In the genomic region with DNA sequence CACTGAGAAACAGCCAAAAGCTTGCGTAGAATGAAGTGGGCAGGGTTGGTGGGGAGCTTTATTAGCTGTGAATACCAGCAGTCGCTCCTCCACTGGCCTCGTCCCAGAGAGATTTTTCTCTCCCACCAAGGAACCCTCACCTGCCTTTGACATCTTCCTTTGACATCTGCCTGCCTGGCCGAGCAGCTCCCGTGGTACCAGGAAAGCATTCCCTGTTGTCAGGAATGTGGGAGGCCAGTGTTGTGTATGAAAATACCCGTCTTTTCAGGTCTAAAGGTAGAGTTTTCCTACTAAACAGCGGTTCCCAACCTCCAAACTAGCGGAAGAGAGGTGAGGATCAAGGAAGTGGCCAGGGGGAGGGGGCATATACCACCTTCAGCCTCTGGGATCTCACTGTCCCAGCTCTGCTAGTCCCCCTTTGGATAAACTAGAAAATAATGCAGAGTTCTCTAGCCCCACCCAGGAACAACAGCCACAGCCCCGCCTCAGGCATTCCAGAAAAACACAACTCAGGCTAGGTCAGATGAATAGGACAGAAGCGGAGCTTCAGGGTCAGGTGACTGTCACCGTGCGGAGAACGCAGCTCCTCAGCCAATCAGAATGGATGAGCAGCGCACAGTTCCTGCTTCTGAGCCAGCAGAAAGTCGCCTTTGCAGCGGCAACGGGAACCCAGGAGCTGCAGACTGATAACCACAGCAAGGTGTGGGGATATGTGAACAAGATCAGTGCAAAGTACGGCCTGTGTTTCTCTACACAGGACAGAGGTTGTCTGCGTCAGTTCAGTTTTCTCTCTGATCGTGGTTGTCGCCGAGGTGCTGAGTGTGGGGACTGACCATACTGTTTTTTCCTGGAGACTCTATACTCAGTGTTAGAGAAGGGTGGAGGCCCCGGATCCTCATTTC, we compare ENCODE assay signal across 8 mouse cellular contexts. TPM values are rescaled to one million over a fixed set of nuclear protein-coding genes. Genes with fewer than 3 reads are reported as not detected.
DNase-seq lines count a peak whose midpoint lies in the region; ATAC-seq lines count a peak whose summit lies in the region.

No protein-coding gene starts in this region.

- intact Hi-C loops in gastrocnemius, postnatal 14 days (cut with DNase I; ENCODE audit: low total_unique reads), result no loop called here

- ATAC-seq in inflammation-experienced regulatory T-cells, adult 6 months, result peak; percentile 64

- DNase-seq in adrenal gland, postnatal 10 days, result peak; percentile 82
- DNase-seq in embryo, embryonic 10.5 days (ENCODE audit: low spot score), result peak; percentile 77
- peak; percentile 38 for DNase-seq in gastrocnemius, postnatal 14 days
- peak; percentile 57 to 75 for DNase-seq in left cerebral cortex, adult 8-10 months (ENCODE audit: low spot score in 2 of 2)
- peak; percentile 72 for DNase-seq in lung, postnatal 4 days
- DNase-seq in right cerebral cortex, adult 2 months (ENCODE audit: low spot score in 2 of 2), result peak; percentile 76 to 80
- DNase-seq in urinary bladder, postnatal 25 days (ENCODE audit: low spot score), result peak; percentile 43

RNA-seq across cellular contexts. Expression of a gene that starts 20.0 kb away (rescaled TPM):
- total RNA-seq in adrenal gland, postnatal 10 days (2021), result 10 to 100 TPM; 17.2 to 21.7 TPM
- 1 to 10 TPM; 7.0 to 9.5 TPM for total RNA-seq in gastrocnemius, postnatal 14 days (2021)
- 1 to 10 TPM; 3.3 to 3.9 (median 3.3) TPM for polyA plus RNA-seq in inflammation-experienced regulatory T-cells, adult 6 months (2017; shearing (Covaris generic))
- 10 to 100 TPM; 24.4 to 27.0 (median 25.8) TPM for total RNA-seq in left cerebral cortex, adult 8-10 months (2022)

RNA-seq across cellular contexts. Expression of a gene that starts 32.3 kb away (rescaled TPM):
- 10 to 100 TPM; 20.2 to 24.9 TPM for total RNA-seq in adrenal gland, postnatal 10 days (2021)
- total RNA-seq in gastrocnemius, postnatal 14 days (2021), result 1 to 10 TPM; 8.5 to 9.4 TPM
- 10 to 100 TPM in 1 of 3 experiments, 1 to 10 TPM in 2; 4.9 to 11.5 (median 6.1) TPM for polyA plus RNA-seq in inflammation-experienced regulatory T-cells, adult 6 months (2017; shearing (Covaris generic))
- total RNA-seq in left cerebral cortex, adult 8-10 months (2022), result 10 to 100 TPM; 11.5 to 16.0 (median 14.0) TPM

Comparison
In these comparisons a context has a peak if more than half of its experiments do, and no peak if none do; other contexts are left out.
1. Peak in every context shown above with its lines: DNase-seq and ATAC-seq.